Mouse (Mus musculus) midbrain, embryonic 16.5 days (tissue): Measurements from ENCODE around the gene Mical1. TPM values are rescaled to one million over a fixed set of nuclear protein-coding genes. Genes with fewer than 3 reads are reported as not detected.

ENCODE experiments used
- ATAC-seq: fragments of 200-750 bp; cut with Nextera tagmentation; 2 replicates; pipeline ENCODE4 v1.8.0; 2017; ENCODE audit warnings: moderate TSS enrichment
- H3K27ac ChIP-seq: fragments of 300-500 bp; sonication (generic); 2 replicates; pipeline ENCODE4 v1.5.1; 2014; ENCODE audit warnings: mild to moderate bottlenecking, low read length, mixed read lengths
- H3K27me3 ChIP-seq: fragments of 300-500 bp; sonication (generic); 2 replicates; pipeline ENCODE4 v1.6.1; 2014; ENCODE audit warnings: low read depth, low read length, mixed read lengths; ENCODE audit not compliant: control insufficient read depth, insufficient read depth
- H3K36me3 ChIP-seq: fragments of 300-500 bp; sonication (generic); 2 replicates; pipeline ENCODE4 v1.6.1; 2014; ENCODE audit warnings: mild to moderate bottlenecking, low read length, moderate library complexity, mixed read lengths; ENCODE audit not compliant: control insufficient read depth, insufficient read depth
- H3K4me1 ChIP-seq: fragments of 300-500 bp; sonication (generic); 2 replicates; pipeline ENCODE4 v1.6.1; 2014; ENCODE audit warnings: mild to moderate bottlenecking, low read length, mixed read lengths; ENCODE audit not compliant: control insufficient read depth, insufficient read depth
- H3K4me2 ChIP-seq: fragments of 300-500 bp; sonication (generic); 2 replicates; pipeline ENCODE4 v1.6.1; 2014; ENCODE audit warnings: mild to moderate bottlenecking, low read length, mixed read lengths
- H3K4me3 ChIP-seq: fragments of 300-500 bp; sonication (generic); 2 replicates; pipeline ENCODE4 v1.5.1; 2014; ENCODE audit warnings: low read depth, mild to moderate bottlenecking, low read length, moderate library complexity, mixed read lengths
- H3K9ac ChIP-seq: fragments of 300-500 bp; sonication (generic); 2 replicates; pipeline ENCODE4 v1.6.1; 2014; ENCODE audit warnings: low read depth, low read length, mixed read lengths
- H3K9me3 ChIP-seq: fragments of 300-500 bp; sonication (generic); replicated peaks from 2 replicates; pipeline ENCODE4 v1.6.1; 2014; ENCODE audit warnings: mild to moderate bottlenecking, low read length, mixed read lengths; ENCODE audit not compliant: control insufficient read depth, poor library complexity, severe bottlenecking
- WGBS: fragments of 180-500 bp; shearing (Covaris S2); extraction: QIAGEN DNeasy Blood & Tissue Kit; methylation state at CpG from one replicate; pipeline ENCODE4 v1.1.7; 2014; 5-methylcytosine and 5-hydroxymethylcytosine counted together
- polyA plus RNA-seq: library from polyadenylated mRNA; unstranded; fragments of >200 nt; fragmentation: Nextera tagmentation; extraction: Ambion mirVana; gene quantifications from 2 replicates; pipeline ENCODE4 v1.2.1, GENCODE M21; 2015

The Mical1 gene
- polyA plus RNA-seq, 1 experiment from 2014 or later = 23.2 TPM

- no peak overlapping the region for H3K9ac ChIP-seq
- no peak for ATAC-seq
These were observed 24.5 kb upstream of the Mical1 start for GRCm38 (mm10) chr10:41451656-41452055.

GRCm38 (mm10) chr10:41452791-41453190 is 23.3 kb upstream of the Mical1 start:
- Histone ChIP-seq H3K9me3 (no peaks in the 10 kb centered on the region), H3K4me3 (no peak overlapping the region), H3K27ac (no peak overlapping the region), H3K4me2 (no peak overlapping the region), H3K36me3 (peaks cover 16% of the 10 kb centered on the region), H3K27me3 (no peaks in the 10 kb centered on the region), H3K9ac (no peak overlapping the region), H3K4me1 (peaks cover 28% of the 10 kb centered on the region)
- WGBS = 93% methylated on average over 3 of the region's 3 CpGs
- no peak for ATAC-seq

More at GRCm38 (mm10) chr10:41451656-41452055, 24.5 kb upstream of the Mical1 start:
- H3K9me3 ChIP-seq = no peaks in the 10 kb centered on the region
- H3K36me3 ChIP-seq = peaks cover 14% of the 10 kb centered on the region
- H3K4me3 ChIP-seq = no peak overlapping the region
- H3K27me3 ChIP-seq = no peaks in the 10 kb centered on the region
- H3K27ac ChIP-seq = no peak overlapping the region
- 97% methylated on average over 9 of the region's 9 CpGs for WGBS
- H3K4me2 ChIP-seq = no peak overlapping the region
- H3K4me1 ChIP-seq = peaks cover 28% of the 10 kb centered on the region

DNA sequence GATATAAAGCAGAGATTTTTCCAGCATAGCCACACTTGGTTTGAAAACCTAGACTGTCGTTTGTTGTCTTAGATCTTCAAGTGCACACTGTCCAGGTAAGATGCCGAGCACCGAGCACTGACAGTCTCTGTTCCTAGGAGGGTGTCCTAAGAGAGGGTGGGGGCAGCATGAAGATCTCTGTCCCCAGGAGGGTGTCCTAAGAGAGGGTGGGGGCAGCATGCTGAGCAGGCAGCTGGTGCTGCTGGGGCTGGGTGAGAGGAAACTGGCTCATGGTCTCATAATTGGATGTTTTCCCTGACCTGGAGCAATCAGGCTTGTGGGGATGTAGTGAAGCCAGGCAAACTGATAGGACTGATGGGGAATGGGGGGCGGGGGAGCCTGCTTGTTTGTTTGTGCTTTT is 16.1 kb upstream of the Mical1 start:
- Histone ChIP-seq H3K4me1 (no peaks in the 10 kb centered on the region), H3K4me2 (no peak overlapping the region), H3K27me3 (no peaks in the 10 kb centered on the region), H3K4me3 (no peak overlapping the region), H3K9me3 (no peaks in the 10 kb centered on the region), H3K9ac (no peak overlapping the region), H3K27ac (no peak overlapping the region), H3K36me3 (peaks cover 27% of the 10 kb centered on the region)
- no peak for ATAC-seq
- 77% methylated on average over 4 of the region's 4 CpGs for WGBS

DNA sequence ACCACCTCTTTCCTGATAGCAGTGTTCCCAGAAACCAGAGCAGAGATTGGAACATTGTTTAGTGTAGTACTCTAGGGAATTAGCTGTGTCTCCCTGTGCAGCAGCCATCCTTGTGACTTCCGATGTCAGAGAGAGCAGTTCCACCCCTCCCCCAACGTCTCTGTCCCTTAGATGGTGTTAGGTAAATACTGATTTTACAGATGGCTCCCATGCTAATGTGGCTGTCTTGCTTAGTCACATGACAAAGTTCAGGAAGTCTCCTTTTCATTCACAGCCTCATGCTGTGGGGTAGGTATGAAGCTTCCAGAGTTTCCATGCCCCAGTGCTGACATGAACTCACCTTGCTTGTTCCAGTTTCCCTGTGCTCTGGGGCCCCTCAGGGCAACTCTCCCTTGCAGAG is 15.6 kb upstream of the Mical1 start:
- 42% methylated on average over 2 of the region's 2 CpGs for WGBS

DNA sequence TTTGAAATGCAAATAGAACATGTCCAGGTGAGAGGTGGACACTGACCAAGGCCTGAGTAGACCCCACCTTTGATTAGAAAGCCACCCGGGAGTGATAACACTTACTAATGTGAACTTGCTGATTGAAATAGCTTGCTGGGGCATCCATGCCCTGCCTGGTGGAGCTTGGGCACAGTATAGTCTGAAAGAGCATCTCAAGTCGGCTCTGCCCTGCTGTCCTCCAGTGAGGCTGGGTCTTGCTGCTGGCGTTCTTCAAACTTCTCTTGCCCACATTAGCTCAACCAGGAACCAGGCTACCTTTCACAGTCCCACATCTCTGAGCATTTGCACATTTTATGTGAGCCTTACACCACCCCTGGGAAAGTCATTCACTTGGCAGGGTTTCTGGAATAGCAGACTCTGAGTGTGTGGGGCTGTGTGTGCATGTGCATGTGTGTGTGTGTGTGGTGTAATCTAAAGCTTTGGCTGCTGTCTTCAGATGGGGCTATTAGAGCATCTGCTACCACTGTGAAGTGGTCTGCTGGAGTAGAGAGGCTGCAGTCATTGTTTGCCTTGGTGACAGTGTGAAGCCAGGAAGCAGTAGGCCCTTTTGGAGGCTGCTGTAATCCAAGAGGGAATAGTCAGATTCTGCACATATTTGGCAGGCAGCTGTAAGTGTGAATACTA is 14.9 kb upstream of the Mical1 start:
- ATAC-seq = no peak
- WGBS = 83% methylated on average over 3 of the region's 3 CpGs

More for the DNA sequence above, 15.6 kb upstream of the Mical1 start:
- no peak overlapping the region for H3K4me2 ChIP-seq
- no peak overlapping the region for H3K4me3 ChIP-seq
- no peaks in the 10 kb centered on the region for H3K27me3 ChIP-seq
- no peak overlapping the region for H3K9ac ChIP-seq
- H3K9me3 ChIP-seq = no peaks in the 10 kb centered on the region
- peaks cover 24% of the 10 kb centered on the region for H3K36me3 ChIP-seq
- no peak for ATAC-seq
- no peak overlapping the region for H3K27ac ChIP-seq
- H3K4me1 ChIP-seq = no peaks in the 10 kb centered on the region

GRCm38 (mm10) chr10:41464401-41464955 is 11.6 kb upstream of the Mical1 start:
- H3K27me3 ChIP-seq = no peaks in the 10 kb centered on the region
- no peaks in the 10 kb centered on the region for H3K9me3 ChIP-seq
- WGBS = 38% methylated on average over 15 of the region's 15 CpGs
- H3K4me2 ChIP-seq = no peak overlapping the region
- H3K4me1 ChIP-seq = no peaks in the 10 kb centered on the region
- no peak overlapping the region for H3K9ac ChIP-seq
- no peak; the same call in 1 of the 2 replicates for ATAC-seq
- H3K36me3 ChIP-seq = peaks cover 13% of the 10 kb centered on the region
- no peak overlapping the region for H3K27ac ChIP-seq
- H3K4me3 ChIP-seq = no peak overlapping the region

More for the DNA sequence above, 14.9 kb upstream of the Mical1 start:
- H3K4me1 ChIP-seq = no peaks in the 10 kb centered on the region
- no peaks in the 10 kb centered on the region for H3K27me3 ChIP-seq
- no peak overlapping the region for H3K9ac ChIP-seq
- H3K36me3 ChIP-seq = peaks cover 19% of the 10 kb centered on the region
- H3K27ac ChIP-seq = no peak overlapping the region
- no peak overlapping the region for H3K4me3 ChIP-seq
- H3K9me3 ChIP-seq = no peaks in the 10 kb centered on the region
- no peak overlapping the region for H3K4me2 ChIP-seq

GRCm38 (mm10) chr10:41467325-41467724 is 8.8 kb upstream of the Mical1 start:
- Histone ChIP-seq H3K4me2 (no peak overlapping the region), H3K9me3 (no peaks in the 10 kb centered on the region), H3K27ac (no peak overlapping the region), H3K4me3 (no peak overlapping the region), H3K4me1 (no peaks in the 10 kb centered on the region), H3K36me3 (peaks cover 13% of the 10 kb centered on the region), H3K9ac (no peak overlapping the region), H3K27me3 (no peaks in the 10 kb centered on the region)
- 33% methylated on average over 6 of the region's 6 CpGs for WGBS
- ATAC-seq = no peak

GRCm38 (mm10) chr10:41470693-41471092 is 5.4 kb upstream of the Mical1 start:
- Histone ChIP-seq H3K36me3 (0 out of 2 replicates have a peak, but pooled peaks cover 2% of the 10 kb centered on the region), H3K27ac (no peak overlapping the region), H3K4me2 (no peak overlapping the region), H3K9ac (no peak overlapping the region), H3K4me3 (no peak overlapping the region), H3K4me1 (0 out of 2 replicates have a peak, but pooled peaks cover under 1% of the 10 kb centered on the region), H3K9me3 (no peaks in the 10 kb centered on the region), H3K27me3 (no peaks in the 10 kb centered on the region)
- WGBS = 85% methylated on average over 3 of the region's 3 CpGs
- ATAC-seq = no peak

- no peak overlapping the region for H3K4me3 ChIP-seq
- no peak overlapping the region for H3K9ac ChIP-seq
- H3K27ac ChIP-seq = no peak overlapping the region
- ATAC-seq = no peak
- no peak overlapping the region for H3K4me2 ChIP-seq
- peaks cover 8% of the 10 kb centered on the region; the same call in 1 of the 2 replicates for H3K4me1 ChIP-seq
- H3K9me3 ChIP-seq = no peaks in the 10 kb centered on the region
- no peaks in the 10 kb centered on the region for H3K27me3 ChIP-seq
- H3K36me3 ChIP-seq = 0 out of 2 replicates have a peak, but pooled peaks cover 2% of the 10 kb centered on the region
These were observed 3.6 kb upstream of the Mical1 start for GRCm38 (mm10) chr10:41472534-41472933.
